Mouse (Mus musculus) thymus, postnatal 36 days (tissue): Measurements from ENCODE around the gene Kcne2.
A peak's percentile ranks its signal among the peaks of the same experiment; 100 is the strongest.

Experiments
- DNase-seq, 2 experiments: peaks; one replicate each; pipeline ENCODE4 v3.0.0; 2022; ENCODE audit warnings: mixed read lengths in 2 of 2

Kcne2 gene

DNA sequence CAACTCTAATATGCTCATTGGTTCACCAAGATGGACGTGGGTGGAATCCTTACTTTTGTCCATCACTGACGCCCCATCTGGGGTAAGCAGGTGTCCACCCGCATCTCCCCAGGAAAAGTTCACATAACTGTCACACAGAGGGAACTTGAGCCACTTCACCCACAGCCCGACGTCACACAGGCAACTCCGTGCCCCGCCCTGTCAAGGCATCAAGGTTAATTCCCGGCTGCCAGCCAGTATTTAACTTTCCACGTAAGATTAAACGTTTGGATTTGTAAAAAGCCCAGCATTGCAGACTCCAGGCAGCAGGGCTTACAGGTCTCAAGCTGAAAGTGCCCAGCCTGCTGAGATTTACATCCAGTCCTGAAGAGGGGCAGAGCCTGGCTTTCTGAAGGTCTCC, at the start of gene Kcne2:
Kcne2 (plus strand) TSS at position 289 of the 400 bp plus-strand sequence.
- no peak for DNase-seq

DNA sequence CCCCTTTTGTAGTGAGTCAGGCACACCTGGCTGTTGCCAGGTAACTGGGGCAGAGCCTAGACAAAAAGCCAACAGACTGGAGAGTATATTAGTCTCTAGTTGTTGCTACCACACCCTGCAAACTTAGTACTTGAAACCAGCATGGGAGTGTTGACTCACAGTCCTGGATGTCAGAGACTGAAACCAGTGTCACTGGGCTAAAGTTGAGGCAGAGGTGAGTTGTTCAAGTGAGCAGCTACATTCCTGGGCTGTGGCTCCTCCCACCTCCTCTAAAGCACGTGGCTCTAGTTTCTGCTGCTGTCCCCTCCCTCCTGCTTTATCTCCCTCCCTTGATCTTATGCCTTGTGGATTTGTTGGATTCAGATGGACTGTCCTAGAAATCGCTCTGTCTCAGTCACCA, 46.3 kb upstream of the Kcne2 start:
- DNase-seq: no peak

DNA sequence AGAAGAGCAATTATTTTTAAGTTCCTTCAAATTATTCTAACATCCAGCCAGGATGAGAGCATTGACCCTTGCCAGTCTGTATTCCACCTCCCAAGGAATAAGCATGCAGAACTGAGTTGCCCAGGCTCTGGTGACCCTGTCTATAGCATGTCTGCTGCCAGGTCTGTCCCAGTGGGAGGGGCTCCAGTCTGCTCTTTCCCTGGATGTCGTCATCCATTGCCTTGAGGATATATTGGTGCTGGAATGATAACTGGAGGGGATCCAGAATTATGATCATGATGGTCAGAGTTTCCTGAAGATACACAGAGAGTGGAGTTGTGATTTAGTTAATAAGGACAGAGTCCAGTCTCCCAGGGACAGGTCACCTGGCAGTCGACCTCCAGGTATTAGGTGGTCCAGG, 45.2 kb upstream of the Kcne2 start:
- no peak for DNase-seq

- DNase-seq: no peak
Observed at GRCm38 (mm10) chr16:92247700-92248099, 44.5 kb upstream of the Kcne2 start.

DNA sequence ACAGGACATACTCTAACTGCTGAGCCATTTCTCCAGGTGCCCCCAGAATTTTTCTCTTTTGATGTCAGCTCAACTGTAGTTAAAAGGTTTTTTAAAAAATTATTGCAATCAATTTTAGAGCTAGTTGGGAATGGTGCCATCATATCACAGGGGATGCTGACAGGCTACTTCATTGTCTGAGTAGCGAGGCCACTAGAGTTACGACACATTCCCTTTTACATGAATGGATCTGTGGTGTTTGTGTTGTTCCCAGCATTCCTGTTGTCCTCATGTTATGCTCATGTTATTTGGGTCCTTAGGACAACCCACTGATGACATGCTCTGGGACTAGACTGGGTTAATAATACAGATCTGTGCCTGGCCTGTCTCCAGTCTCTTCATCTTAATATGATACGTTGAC, 42.5 kb upstream of the Kcne2 start:
- no peak for DNase-seq

DNA sequence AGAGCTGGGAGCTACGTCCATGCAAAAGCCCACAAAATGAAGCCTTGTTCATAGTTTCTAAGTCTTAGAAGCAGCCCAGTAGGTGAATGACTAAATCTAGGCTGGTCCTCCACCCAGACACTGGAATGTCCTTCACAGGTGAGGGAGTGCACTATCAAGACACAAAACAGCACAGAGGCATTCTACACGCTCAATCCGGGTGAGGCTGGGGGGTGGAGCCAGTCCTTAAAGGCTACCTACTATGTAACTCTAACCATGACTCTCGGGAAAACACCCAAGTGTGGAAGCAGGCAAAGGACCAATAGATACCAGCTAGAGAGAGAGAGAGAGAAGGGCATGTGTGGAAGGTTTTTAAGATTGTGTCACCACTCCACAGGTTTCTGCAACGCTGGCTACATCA, 41.7 kb upstream of the Kcne2 start:
- DNase-seq: no peak

DNA sequence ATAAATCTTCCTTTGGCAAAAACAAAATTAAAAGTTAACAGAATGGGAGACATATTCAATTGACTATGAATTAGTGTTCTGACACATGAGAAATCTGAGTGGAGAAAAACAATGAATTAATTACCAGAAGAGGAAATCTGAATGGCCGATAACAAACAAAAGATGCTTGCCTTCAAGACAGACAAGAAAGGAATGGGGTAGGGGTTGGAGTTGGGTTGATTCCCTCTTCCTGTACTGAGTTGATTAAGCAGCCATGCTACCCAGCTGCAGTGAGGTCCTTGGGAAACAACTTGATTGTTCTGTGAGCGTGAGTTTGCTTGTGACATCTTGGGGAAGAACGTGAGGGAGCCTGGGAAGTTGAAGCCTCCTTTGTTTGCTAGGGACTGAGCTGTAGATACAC, 37.9 kb upstream of the Kcne2 start:
- no peak for DNase-seq

GRCm38 (mm10) chr16:92267861-92268260, 24.3 kb upstream of the Kcne2 start:
- DNase-seq: no peak

GRCm38 (mm10) chr16:92274516-92274915, 17.7 kb upstream of the Kcne2 start:
- no peak for DNase-seq

GRCm38 (mm10) chr16:92275526-92275925, 16.7 kb upstream of the Kcne2 start:
- DNase-seq: no peak

DNA sequence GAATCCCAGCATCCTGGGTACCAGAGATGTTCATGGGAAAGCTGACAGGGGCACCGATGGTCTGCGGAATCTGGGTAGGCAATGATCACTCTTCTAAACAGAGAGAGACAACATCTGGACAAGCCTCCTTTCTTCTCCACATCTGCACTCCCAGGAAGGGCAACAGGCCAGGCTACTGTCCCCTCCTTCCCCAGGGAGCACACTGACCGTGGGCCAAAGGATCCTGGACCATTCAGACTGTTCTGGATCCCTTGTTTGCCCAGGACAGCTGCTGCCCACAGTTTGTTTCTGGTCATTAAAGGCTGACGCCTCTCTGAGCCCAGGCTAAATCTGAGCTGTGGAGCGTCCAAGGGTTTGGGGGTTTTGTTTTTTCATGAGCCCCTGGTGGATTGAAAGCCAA, 9.5 kb upstream of the Kcne2 start:
- DNase-seq: no peak

DNA sequence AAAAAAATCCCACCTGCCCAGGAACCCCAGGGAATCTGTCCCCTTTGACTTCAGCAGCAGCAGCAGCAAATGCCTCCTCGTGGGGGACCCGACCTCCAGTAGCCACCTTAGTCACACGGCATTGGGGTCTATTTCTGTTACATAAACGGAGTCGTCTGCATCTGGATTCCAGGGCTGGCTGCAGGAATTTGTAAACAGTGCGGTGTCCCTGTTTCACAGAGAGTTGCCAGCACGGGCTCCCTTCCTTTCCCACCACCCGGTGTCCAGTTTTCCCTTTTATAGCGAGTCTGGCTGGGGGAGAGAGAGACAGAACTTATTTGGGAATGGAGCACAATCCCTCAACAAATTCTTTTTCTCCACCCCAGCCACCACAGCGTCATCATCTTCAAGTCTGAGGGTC, 7.1 kb upstream of the Kcne2 start:
- no peak for DNase-seq

DNA sequence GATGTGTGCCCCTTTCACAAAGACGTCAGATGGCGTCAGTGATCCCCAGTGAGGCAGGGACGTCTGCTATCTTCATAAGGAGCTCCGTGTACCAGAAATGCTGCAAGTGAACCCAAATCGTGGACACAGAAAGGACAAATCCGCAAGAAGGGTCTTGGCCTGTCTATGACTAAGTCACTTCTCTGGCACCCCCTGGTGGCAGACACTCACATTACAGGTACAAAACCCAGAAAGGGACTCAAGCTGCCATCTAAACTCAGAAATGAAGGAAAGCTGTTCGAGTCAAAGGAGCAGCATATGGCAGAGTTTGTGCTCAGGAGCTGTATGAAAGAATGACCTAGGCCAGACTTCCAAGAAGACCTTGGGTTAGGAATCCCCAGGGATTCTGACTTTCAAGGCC, 5.6 kb upstream of the Kcne2 start:
- peak; percentile 67 to 74 for DNase-seq

- DNase-seq: no peak
Observed at GRCm38 (mm10) chr16:92288778-92289177, 3.4 kb upstream of the Kcne2 start.

GRCm38 (mm10) chr16:92290045-92290444, 2.1 kb upstream of the Kcne2 start:
- no peak for DNase-seq

GRCm38 (mm10) chr16:92294267-92294970, 2.2 kb downstream of the Kcne2 start:
- DNase-seq: no peak

DNA sequence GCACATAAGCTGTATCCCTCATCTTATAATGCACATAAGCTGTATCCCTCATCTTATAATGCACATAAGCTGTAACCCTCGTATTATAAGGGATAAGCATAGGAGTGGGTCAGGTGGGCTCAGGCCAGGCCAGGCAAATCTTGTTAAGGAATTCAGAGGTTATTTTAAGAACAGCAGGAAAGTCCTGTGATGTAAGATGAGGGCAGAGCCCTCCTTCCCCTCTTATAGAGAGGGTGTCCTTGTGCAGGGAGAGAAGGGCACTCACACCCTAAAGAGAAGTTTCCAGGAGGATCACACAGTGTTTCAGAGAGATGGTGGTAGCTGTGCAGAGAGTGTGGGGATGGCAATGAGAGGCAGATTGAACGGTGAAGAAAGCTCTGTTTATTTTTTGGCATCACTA, 3.1 kb downstream of the Kcne2 start:
- DNase-seq: no peak

DNA sequence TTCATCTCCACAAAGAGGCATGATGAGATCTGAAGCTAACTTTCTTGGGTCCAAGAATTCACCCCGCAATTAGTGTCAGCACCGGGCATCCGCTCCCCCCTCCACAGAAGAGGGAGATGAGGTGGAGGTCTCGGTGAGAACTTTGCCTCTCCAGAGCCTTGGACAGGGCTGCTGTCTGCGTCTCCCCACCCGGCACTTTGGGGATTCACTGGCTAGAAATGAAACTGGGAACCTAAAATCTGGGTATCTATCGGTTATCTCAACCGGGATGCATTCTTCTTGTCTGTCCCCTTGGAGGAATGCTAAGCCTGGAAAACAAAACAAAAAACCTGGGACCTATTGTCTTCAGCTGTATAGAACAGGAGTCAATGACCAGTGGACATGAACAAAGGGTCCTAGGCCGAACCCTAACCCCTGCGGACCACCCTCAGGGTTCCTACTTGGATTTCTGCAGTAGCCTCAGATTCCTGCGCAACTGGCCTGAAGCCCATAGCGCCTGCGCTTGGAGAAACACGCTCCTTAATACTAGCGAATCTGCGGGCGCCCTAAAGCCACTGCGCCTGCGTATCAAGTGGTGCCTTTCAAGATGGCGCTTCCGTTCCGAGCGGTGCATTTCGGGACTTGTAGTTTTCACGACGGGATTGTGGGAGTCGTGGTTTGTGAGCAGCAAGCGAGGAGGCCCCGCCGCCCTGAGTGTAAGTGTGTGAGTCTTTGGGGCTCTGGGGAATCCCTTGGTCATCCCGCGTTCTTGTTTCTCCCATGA, 8.6 kb downstream of the Kcne2 start, which contains the start of gene Smim11:
Smim11 (plus strand) TSS at position 638 of the 763 bp plus-strand sequence.
- peak; percentile 89 to 92 for DNase-seq

DNA sequence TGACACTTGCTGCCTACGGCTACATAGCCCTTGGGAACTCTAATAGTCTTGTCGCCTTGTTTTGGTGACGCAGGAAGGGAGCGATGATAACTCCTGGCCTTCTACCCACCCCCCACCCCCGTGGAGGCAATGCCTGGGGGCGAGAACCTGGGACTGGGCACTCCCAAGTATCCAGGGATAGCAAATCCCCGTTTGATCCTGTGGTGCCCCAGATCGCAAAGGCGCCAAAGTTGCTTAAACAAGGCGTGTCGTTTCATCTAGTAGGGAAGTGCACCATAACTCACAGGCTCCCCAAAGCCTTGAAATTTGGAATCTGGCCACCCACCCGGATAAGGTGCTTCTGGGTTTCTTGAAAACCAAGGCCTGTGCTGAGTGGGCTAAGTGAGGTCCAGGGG, 9.2 kb downstream of the Kcne2 start:
- no peak for DNase-seq

- no peak for DNase-seq
Observed at GRCm38 (mm10) chr16:92301989-92302388, 9.8 kb downstream of the Kcne2 start.

- DNase-seq: no peak
Observed at GRCm38 (mm10) chr16:92302506-92302905, 10.3 kb downstream of the Kcne2 start.

- no peak for DNase-seq
Observed at GRCm38 (mm10) chr16:92305519-92305918, 13.3 kb downstream of the Kcne2 start.

GRCm38 (mm10) chr16:92307947-92308346, 15.8 kb downstream of the Kcne2 start:
- no peak for DNase-seq

DNA sequence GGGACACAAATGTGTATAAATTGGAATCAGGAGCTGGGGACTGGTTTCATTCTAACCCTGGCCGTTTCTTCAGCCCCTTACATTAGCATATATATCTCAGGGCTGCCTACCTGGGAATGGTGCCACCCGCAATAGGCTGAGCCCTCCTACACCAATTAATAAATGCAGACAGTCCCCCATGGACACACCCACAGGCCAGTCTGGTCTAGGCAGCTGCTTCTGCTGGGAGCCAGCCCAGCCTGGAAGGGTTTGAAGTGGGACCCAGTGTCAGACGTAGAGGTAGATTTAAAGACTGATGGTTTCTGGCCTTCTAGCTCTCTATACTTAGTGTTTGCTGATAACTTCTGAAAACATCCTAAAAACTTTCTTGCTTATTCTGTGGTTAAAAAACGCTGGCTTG, 16.9 kb downstream of the Kcne2 start:
- no peak for DNase-seq
